Mouse (Mus musculus) liver, embryonic 11.5 days (tissue): ENCODE measurements around the gene Erc1. TPM values are rescaled to one million over a fixed set of nuclear protein-coding genes. Genes with fewer than 3 reads are reported as not detected.

ENCODE experiments used
- ATAC-seq: fragments of 200-750 bp; cut with Nextera tagmentation; replicated peaks from 2 replicates; pipeline ENCODE4 v1.8.0; 2017; ENCODE audit warnings: moderate number of reproducible peaks, mild to moderate bottlenecking, moderate TSS enrichment, moderate library complexity; ENCODE audit not compliant: low FRiP score
- DNase-seq: peaks from one replicate; pipeline ENCODE4 v3.0.0-alpha.2; 2017; ENCODE audit warnings: low spot score
- H3K27ac ChIP-seq: fragments of 300-500 bp; sonication (generic); 2 replicates; pipeline ENCODE4 v1.5.1; 2014; ENCODE audit warnings: mild to moderate bottlenecking, low read depth, low read length, control low read depth
- H3K27me3 ChIP-seq: fragments of 300-500 bp; sonication (generic); replicated peaks from 2 replicates; pipeline ENCODE4 v1.6.1; 2014; ENCODE audit warnings: low read length, mixed read lengths; ENCODE audit not compliant: control insufficient read depth, insufficient read depth
- H3K36me3 ChIP-seq: fragments of 300-500 bp; sonication (generic); 2 replicates; pipeline ENCODE4 v1.6.1; 2014; ENCODE audit warnings: mild to moderate bottlenecking, low read length, moderate library complexity, mixed read lengths; ENCODE audit not compliant: control insufficient read depth, insufficient read depth
- H3K4me1 ChIP-seq: fragments of 300-500 bp; sonication (generic); replicated peaks from 2 replicates; pipeline ENCODE4 v1.6.1; 2014; ENCODE audit warnings: low read length, mixed read lengths; ENCODE audit not compliant: control insufficient read depth, insufficient read depth
- H3K4me2 ChIP-seq: fragments of 300-500 bp; sonication (generic); 2 replicates; pipeline ENCODE4 v1.6.1; 2014; ENCODE audit warnings: mild to moderate bottlenecking, control low read depth, moderate library complexity
- H3K4me3 ChIP-seq: fragments of 300-500 bp; sonication (generic); 2 replicates; pipeline ENCODE4 v1.5.1; 2014; ENCODE audit warnings: low read depth, low read length, control low read depth
- H3K9ac ChIP-seq: fragments of 300-500 bp; sonication (generic); 2 replicates; pipeline ENCODE4 v1.6.1; 2014; ENCODE audit warnings: low read depth, low read length, control low read depth
- H3K9me3 ChIP-seq: fragments of 300-500 bp; sonication (generic); 2 replicates; pipeline ENCODE4 v1.6.1; 2016; ENCODE audit warnings: low read length, inconsistent platforms, mixed read lengths; ENCODE audit not compliant: control insufficient read depth
- WGBS: fragments of 180-500 bp; shearing (Covaris S2); extraction: QIAGEN DNeasy Blood & Tissue Kit; methylation state at CpG from one replicate; pipeline ENCODE4 v1.1.7; 2014; 5-methylcytosine and 5-hydroxymethylcytosine counted together
- polyA plus RNA-seq: library from polyadenylated mRNA; unstranded; fragments of >200 nt; fragmentation: Nextera tagmentation; extraction: Ambion mirVana; gene quantifications from 2 replicates; pipeline ENCODE4 v1.2.1, GENCODE M21; 2014

The Erc1 gene
- polyA plus RNA-seq, 1 experiment from 2014 or later = 12.3 TPM

DNA sequence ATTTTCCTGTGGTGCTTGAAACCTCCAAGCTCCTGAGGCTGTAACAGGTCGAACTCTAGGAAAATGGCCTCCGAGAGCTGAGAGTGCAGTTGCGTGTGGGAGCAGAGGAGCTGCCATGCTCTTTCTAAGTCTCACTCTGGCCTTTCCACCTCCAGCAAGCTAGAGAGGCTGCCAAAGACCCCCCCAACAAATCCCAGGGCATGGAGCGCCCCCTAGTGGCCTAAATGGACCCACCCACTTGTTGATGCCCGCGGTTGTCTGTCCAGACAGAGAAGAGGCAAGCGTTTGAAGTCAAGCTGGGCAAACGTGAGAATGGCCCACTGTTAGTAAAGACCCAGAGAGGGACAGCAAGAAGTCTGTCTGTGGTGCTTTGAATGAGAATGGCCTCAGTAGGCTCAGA lies 293.5 kb downstream of the Erc1 start:
- no peak for DNase-seq
- WGBS = 69% methylated on average over 8 of the region's 8 CpGs
- Histone ChIP-seq H3K27me3 (no peaks in the 10 kb centered on the region), H3K4me3 (no peak overlapping the region), H3K9me3 (no peaks in the 10 kb centered on the region), H3K4me1 (no peaks in the 10 kb centered on the region), H3K9ac (no peak overlapping the region), H3K27ac (no peak overlapping the region), H3K4me2 (no peak overlapping the region), H3K36me3 (no peaks in the 10 kb centered on the region)
- no peak for ATAC-seq

GRCm38 (mm10) chr6:119544518-119544864 lies 303.5 kb downstream of the Erc1 start:
- Histone ChIP-seq H3K9me3 (no peaks in the 10 kb centered on the region), H3K36me3 (no peaks in the 10 kb centered on the region), H3K27me3 (peaks cover 49% of the 10 kb centered on the region), H3K9ac (no peak overlapping the region), H3K27ac (no peak overlapping the region), H3K4me2 (peak overlapping the region; percentile 85), H3K4me1 (0 out of 2 replicates have a peak, but pooled peaks cover 2% of the 10 kb centered on the region), H3K4me3 (peak overlapping the region; percentile 63)
- WGBS = 5% methylated on average over 14 of the region's 14 CpGs
- ATAC-seq = no peak
- DNase-seq = no peak

DNA sequence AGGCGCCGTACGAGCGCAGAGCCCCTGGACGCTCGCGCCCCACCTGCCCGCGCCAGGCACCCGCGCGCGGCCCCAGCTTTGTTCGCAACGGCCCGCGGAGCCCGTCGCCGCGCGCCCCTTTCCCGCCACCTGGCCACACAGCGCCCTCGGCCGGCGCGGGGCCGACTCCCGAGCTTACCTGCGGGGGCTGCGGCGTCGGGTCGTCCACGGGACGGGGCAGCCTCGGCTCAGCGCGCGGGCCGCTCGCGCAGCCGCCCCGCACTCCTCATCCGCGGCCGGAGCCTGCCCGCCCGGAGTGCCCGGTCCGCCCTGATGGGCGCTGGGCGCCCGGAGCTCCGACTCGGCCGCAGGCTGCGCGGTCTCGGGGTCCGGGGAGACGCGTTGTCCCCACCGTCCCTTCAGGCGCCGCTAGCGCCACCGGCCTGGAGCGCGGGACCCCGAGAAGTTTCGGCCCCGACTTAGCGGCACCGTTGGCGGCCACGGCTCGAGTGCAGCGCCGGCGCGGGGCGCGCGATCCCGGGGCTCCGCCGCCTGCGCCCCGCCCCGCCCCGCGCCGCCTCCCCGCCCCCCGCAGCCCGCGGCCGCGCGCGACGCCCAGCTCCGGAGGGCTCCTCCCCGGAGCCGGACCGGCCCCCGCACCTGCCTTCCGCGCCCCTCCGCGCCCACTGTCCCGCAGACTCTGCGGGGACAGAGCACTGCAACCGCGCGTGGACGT lies 304.0 kb downstream of the Erc1 start, which contains the start of gene Wnt5b:
TSS of gene Wnt5b (minus strand) at position 545 of the 715 bp plus-strand sequence.
- ATAC-seq = peak; percentile 20; the same call in 1 of the 2 replicates
- Histone ChIP-seq H3K4me1 (0 out of 2 replicates have a peak, but pooled peaks cover 2% of the 10 kb centered on the region), H3K9ac (peak within 1 kb of the TSS; percentile 49), H3K36me3 (no peaks in the 10 kb centered on the region), H3K9me3 (no peaks in the 10 kb centered on the region), H3K27ac (no peak within 1 kb of the TSS), H3K27me3 (peaks cover 49% of the 10 kb centered on the region), H3K4me2 (peak within 1 kb of the TSS; percentile 85), H3K4me3 (peak within 1 kb of the TSS; percentile 63)
- DNase-seq = peak; percentile 43
- WGBS = under 1% methylated on average over 92 of the region's 120 CpGs

DNA sequence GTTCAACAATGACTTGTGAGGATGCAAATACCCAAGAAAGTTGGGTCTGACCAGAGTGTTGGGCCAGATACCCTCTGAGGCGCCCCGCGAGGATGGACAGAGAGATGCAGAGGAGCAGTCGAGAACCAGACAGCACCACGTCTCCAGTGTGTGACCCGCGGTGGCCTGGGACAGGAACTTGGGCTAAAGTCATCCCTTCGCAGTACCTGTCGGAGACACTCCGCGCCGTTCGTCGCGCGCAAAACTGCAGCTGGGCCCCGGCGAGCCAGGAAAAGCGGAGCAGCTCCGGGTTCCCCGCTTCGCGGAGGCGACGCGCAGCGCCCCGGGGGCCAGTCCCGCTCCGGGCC lies 304.5 kb downstream of the Erc1 start:
- 0 out of 2 replicates have a peak, but pooled peaks cover 2% of the 10 kb centered on the region for H3K4me1 ChIP-seq
- no peaks in the 10 kb centered on the region for H3K36me3 ChIP-seq
- peaks cover 49% of the 10 kb centered on the region for H3K27me3 ChIP-seq
- H3K9me3 ChIP-seq = no peaks in the 10 kb centered on the region
- peak overlapping the region; percentile 85 for H3K4me2 ChIP-seq
- H3K9ac ChIP-seq = peak overlapping the region; percentile 49
- peak overlapping the region; percentile 63 for H3K4me3 ChIP-seq
- no peak for ATAC-seq
- H3K27ac ChIP-seq = no peak overlapping the region
- WGBS = 3% methylated on average over 30 of the region's 30 CpGs
- peak; percentile 43 for DNase-seq

- WGBS = 80% methylated on average over 12 of the region's 12 CpGs
- H3K4me2 ChIP-seq = no peak overlapping the region
Observed at GRCm38 (mm10) chr6:119535867-119536266, 312.1 kb downstream of the Erc1 start.

GRCm38 (mm10) chr6:119533170-119533709 lies 314.7 kb downstream of the Erc1 start:
- Histone ChIP-seq H3K27ac (no peak overlapping the region), H3K4me3 (no peak overlapping the region), H3K9ac (no peak overlapping the region), H3K4me2 (no peak overlapping the region), H3K4me1 (no peaks in the 10 kb centered on the region), H3K27me3 (no peaks in the 10 kb centered on the region), H3K9me3 (no peaks in the 10 kb centered on the region), H3K36me3 (no peaks in the 10 kb centered on the region)
- 73% methylated on average over 9 of the region's 9 CpGs for WGBS
- ATAC-seq (no peak), DNase-seq (no peak)

More at GRCm38 (mm10) chr6:119535867-119536266, 312.1 kb downstream of the Erc1 start:
- Histone ChIP-seq H3K27ac (no peak overlapping the region), H3K4me1 (no peaks in the 10 kb centered on the region), H3K4me3 (no peak overlapping the region), H3K36me3 (no peaks in the 10 kb centered on the region), H3K9ac (no peak overlapping the region), H3K27me3 (no peaks in the 10 kb centered on the region; the same call in 1 of the 2 replicates), H3K9me3 (no peaks in the 10 kb centered on the region)
- DNase-seq (no peak), ATAC-seq (no peak)

DNA sequence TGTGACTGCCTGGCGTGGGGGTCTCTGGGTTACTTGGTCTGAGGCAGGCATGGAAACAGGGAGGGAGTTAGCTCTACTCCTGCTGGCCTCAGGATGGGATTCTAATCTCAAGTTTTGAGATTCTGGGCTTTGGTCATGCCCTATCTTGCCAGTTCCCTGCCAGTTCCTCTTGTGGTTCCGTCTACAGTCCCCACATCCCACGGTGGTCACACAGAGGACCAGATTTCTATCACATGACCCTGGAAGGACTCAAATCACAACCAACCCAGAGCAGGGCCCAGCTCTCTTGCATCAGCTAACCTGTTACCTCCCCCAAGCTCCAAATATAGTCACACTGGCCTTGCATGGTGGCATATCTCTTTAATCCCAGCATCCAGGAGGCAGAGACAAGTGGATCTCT lies 318.3 kb downstream of the Erc1 start:
- H3K36me3 ChIP-seq = no peaks in the 10 kb centered on the region
- DNase-seq (no peak), ATAC-seq (no peak)
- H3K4me3 ChIP-seq = no peak overlapping the region
- H3K9me3 ChIP-seq = no peaks in the 10 kb centered on the region
- H3K4me1 ChIP-seq = no peaks in the 10 kb centered on the region
- H3K27me3 ChIP-seq = no peaks in the 10 kb centered on the region
- H3K9ac ChIP-seq = no peak overlapping the region
- H3K4me2 ChIP-seq = no peak overlapping the region
- 59% methylated on average over 3 of the region's 3 CpGs for WGBS
- no peak overlapping the region for H3K27ac ChIP-seq

- Histone ChIP-seq H3K36me3 (no peaks in the 10 kb centered on the region), H3K27me3 (no peaks in the 10 kb centered on the region), H3K9me3 (no peaks in the 10 kb centered on the region), H3K4me1 (0 out of 2 replicates have a peak, but pooled peaks cover 2% of the 10 kb centered on the region), H3K9ac (no peak overlapping the region), H3K4me2 (no peak overlapping the region), H3K4me3 (no peak overlapping the region), H3K27ac (no peak overlapping the region)
- DNase-seq (no peak), ATAC-seq (no peak)
- 72% methylated on average over 5 of the region's 5 CpGs for WGBS
Observed at GRCm38 (mm10) chr6:119526498-119526897, 321.5 kb downstream of the Erc1 start.

DNA sequence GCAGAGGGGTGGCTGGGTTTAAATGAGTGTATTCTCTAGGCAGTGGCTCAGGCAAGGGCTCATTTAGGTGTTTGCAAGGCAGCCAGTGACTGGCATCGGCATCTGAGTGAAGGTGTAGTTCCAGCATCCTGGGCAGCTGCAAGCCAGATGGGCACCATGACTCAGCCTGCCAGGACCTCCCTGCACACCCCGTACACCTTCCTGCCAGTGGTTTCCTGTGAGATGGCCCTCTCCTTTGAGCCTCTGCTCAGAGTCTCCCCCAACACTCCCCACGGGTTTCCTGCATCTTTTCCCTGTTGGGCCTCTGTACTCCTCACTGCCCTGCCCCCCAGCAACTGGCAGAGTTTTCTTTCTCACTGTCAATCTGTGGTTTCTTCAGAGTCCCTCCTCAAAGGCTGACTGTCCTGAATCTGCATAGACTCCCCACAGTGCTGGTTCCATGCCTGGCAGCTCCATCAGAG lies 326.0 kb downstream of the Erc1 start:
- Histone ChIP-seq H3K27me3 (no peaks in the 10 kb centered on the region), H3K4me2 (no peak overlapping the region), H3K27ac (no peak overlapping the region), H3K4me1 (0 out of 2 replicates have a peak, but pooled peaks cover 2% of the 10 kb centered on the region), H3K9ac (no peak overlapping the region), H3K36me3 (no peaks in the 10 kb centered on the region), H3K9me3 (no peaks in the 10 kb centered on the region), H3K4me3 (no peak overlapping the region)
- DNase-seq = no peak
- WGBS = 30% methylated on average over 3 of the region's 3 CpGs
- ATAC-seq = no peak
